Mouse (Mus musculus): ENCODE results near the gene Pde3a.
A peak's percentile ranks its signal among the peaks of the same experiment; 100 is the strongest.
"Not testable (repeated sequence)": the region's sequence is repeated elsewhere in the genome, so short reads cannot be mapped to it uniquely, and the experiment has no call there.

The Pde3a gene

DNA sequence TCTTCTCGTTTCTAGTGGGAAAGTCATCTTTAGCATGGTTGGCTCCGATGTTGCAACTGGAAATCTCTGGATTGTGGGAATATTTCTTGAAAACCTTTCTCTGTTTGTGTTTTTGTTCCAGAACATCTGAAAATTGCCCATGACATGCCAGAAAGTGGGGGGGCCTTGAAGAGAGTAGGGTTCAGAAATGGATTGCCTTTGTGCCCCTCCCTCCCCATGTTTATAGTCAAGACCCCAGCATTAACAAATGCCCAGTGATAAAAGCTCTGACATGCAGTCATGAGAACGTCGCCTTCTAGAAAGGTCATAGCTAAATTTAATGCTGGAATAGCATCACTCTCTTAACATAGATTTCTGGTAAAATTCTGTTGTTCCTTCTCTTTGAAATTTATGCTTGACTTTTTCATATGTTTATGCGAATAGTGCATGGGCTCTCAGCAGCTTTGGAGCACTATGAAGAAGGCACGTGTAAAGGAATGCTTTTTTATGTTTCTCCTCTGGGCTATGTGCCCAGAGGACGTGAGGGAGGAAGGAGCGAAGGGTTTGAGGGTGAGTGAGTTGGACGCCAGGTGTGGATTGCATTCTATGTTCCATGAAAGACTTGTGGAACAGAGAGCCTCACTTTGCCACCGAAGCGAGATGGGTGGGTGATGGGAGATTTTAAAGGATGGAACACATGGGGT lies 19.0 kb downstream of the Pde3a start:
- DNase-seq (ENCODE audit: low spot score) = no peak

DNA sequence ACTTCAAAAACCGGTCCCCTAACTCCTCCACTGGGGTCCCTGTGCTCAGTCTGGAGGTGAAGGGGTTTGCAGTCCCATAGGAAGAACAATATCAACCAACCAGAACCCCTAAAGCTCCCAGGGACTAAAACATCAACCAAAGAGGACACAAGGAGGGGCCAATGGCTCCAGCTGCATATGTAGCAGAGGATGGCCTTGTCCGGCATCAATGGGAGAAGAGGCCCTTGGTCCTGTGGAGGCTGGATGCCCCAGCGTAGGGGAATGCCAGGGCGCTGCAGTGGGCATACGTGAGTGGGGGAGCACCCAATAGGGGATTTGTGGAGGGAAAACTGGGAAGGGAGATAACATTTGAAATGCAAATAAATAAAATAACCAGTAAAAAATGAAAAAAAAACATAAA lies 19.8 kb downstream of the Pde3a start:
- DNase-seq (ENCODE audit: low spot score) = no peak

GRCm38 (mm10) chr6:141271133-141271532 lies 22.1 kb downstream of the Pde3a start:
- DNase-seq (ENCODE audit: low spot score) = no peak

DNA sequence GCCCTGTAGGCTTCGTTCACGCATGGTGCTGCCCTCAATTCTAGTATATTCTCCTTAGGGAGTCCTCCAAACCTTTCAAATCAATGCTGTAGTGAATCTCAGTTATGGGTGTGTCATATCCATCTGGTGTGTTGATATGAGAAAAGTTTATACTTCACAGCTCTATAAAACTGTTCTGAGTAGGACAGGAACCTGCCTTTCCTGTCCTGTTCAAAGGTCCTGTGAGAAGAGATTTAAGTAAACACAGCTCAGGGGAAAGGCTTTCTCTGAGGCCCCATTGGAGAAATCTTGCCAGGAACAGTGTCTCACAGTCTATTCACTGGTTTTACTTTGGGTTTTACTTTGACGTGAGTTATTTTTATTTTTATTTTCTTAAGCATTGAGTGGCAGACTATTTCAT lies 22.5 kb downstream of the Pde3a start:
- DNase-seq (ENCODE audit: low spot score) = peak; percentile 35

DNA sequence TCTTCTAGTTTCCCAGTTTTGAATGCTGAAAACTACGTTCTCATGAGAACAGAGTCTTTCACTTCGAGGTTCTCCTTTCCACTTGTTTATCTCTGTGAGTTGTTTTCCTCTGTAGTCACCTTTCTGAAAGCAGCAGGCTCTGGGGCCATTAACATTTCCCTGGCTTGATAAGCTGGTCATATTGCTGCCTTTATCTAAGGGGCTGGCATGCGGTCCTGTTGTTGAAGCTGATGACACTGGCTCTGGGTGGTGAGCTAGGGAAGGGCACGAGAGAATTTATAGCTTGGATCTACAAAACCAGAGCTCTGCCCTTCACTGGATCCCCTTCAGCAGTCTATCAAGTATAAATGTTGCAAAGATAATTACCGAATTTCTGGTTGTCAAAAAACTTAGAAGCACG lies 24.6 kb downstream of the Pde3a start:
- no peak for DNase-seq (ENCODE audit: low spot score)

DNA sequence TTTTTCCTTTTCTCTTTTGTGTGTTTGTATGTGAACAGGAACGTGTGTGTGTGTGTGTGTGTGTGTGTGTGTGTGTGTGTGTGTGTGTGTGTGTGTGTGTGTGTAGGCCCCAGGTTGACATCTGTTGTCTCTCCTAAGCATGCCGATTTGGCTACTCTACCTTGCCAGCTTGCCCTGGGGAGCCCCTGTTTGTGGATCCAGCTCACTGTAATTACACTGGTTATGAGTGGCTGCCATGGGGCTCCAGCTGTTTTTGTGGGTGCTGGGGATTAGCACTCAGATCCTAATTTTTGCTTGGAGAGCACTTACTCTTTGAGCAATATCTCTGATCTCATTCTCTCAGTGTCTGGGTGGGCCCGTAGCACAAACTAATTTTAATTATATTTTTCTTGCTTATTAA lies 32.6 kb downstream of the Pde3a start:
- no peak for DNase-seq (ENCODE audit: low spot score)

DNA sequence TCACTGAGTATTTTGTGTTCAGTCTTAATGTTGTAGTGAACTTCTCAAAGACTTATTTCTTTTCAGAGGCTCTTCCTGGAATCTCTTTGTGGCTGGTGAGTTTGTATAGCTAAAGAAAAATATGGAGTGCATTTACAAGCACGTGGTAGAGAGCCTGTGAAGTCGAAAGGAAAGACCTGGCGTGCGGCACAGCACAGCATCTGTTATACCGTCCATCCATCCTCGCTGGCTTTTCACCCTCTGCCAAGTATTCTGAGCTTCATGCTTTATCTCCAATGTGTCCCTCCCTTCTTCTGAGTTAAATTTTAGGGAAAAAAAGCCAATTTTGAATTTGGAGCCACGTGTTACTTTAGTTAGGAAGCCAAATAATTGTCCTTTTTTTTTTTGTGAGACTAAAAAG lies 33.7 kb downstream of the Pde3a start:
- DNase-seq (ENCODE audit: low spot score) = no peak

GRCm38 (mm10) chr6:141291195-141291594 lies 42.1 kb downstream of the Pde3a start:
- DNase-seq (ENCODE audit: low spot score) = no peak

GRCm38 (mm10) chr6:141292826-141293459 lies 43.9 kb downstream of the Pde3a start:
- no peak for DNase-seq (ENCODE audit: low spot score)

- DNase-seq (ENCODE audit: low spot score) = no peak
These were observed 44.4 kb downstream of the Pde3a start for GRCm38 (mm10) chr6:141293460-141293853.

- no peak for DNase-seq (ENCODE audit: low spot score)
These were observed 46.2 kb downstream of the Pde3a start for GRCm38 (mm10) chr6:141295264-141295663.

DNA sequence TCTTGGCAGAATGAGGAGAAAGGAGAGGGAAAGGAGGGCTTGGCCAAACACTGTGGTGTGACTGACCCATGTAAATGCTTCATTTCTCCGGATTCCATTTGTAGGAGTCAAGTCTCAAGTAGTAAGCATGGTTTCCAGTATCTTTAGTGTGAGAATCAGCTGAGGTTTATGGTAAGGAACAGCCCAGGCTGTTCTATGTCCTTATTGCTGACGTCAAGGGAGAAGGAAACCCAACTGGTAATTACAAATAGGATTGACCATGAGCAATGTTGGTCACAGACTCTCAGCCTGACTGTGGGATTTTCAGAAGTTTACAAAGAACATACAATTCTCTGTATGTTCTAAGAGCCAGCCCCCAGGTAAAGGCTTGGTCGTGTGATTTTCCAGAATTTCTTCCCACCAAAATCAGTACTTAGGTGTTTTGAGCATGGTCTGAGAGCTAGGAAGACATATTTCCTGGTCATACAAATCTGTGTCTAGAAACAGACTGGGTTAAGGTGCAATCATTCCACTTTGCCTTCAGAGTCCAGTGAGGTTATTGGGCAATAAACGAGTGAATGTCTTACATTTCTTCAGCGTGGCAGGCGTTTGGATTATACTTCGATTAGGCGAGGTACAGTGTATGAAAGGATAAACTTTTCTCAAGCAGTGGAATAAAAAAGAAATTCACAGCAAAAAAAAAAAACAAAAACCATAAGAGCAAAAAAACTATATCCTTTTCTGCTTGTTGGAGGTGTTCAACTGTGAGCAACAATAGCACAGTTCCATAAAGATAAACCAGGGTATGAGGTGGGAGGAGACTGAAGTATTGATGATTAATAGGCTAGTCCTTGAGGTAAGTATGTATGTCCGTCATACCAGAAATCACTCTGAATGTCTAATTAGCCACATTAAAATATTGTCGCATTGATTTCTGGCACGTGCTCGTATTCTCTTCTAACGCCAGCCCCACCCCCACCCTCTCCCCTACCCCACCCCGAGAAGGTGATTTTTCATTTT lies 53.0 kb downstream of the Pde3a start:
- no peak for DNase-seq (ENCODE audit: low spot score)

- DNase-seq (ENCODE audit: low spot score) = no peak
These were observed 53.8 kb downstream of the Pde3a start for GRCm38 (mm10) chr6:141302842-141303241.

DNA sequence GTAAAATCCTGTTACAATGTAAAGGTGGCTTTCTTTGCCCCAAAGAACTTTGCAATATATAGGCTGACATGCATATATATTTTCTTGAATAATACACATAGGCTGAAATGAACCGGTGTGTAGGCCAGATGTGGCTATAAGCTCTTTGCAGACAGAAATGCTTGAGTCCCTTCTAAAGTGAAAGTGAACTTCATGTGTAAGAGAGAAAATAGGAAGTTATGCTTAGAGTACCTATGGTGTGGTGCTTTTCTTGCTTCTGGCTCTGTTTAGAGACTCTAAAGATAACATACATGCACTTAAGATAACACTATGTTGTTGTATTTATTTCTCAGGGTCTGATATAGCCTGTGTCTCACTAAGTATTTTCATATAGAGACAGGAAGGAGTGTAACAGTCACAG lies 58.3 kb downstream of the Pde3a start:
- no peak for DNase-seq (ENCODE audit: low spot score)

GRCm38 (mm10) chr6:141308451-141308850 lies 59.4 kb downstream of the Pde3a start:
- DNase-seq (ENCODE audit: low spot score) = peak; percentile 35

DNA sequence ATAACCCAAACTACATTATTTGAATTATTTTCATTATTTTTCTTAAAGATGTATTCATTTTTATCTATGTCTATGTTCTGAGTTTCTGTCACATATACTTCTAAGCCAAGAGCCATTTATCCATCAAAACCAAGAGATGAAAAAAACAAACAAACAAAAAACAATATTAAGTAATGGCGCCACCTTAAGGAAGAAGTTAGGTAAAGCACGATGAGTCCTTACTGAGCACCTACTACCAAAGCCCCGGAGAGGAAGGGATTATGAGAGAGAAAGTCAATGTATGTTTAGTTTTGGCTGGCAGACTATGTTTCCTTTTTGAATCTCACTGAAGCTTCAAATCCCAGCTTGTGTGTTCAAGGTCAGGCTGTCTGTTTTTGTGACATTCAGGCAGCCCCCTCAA lies 60.8 kb downstream of the Pde3a start:
- DNase-seq (ENCODE audit: low spot score) = peak; percentile 15

DNA sequence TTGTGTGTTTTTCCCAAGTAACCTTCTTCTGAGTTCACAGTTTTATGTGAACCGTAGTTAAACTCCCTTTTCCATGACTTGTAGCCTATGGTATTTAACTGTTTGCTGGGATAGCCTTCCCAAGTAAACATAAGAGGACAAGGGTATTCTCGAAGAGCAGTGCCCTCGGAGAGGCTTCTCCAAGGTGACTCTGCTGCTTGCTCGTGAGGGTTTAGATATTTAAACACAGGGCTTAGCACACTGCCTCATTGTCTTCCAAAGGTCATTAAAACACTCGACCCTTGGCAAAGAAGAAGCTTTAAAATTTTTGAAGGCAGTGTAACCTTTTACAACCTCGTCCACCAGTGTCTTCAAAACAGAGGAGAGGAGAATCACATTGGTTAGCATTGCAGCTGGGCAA lies 61.3 kb downstream of the Pde3a start:
- DNase-seq (ENCODE audit: low spot score) = no peak

DNA sequence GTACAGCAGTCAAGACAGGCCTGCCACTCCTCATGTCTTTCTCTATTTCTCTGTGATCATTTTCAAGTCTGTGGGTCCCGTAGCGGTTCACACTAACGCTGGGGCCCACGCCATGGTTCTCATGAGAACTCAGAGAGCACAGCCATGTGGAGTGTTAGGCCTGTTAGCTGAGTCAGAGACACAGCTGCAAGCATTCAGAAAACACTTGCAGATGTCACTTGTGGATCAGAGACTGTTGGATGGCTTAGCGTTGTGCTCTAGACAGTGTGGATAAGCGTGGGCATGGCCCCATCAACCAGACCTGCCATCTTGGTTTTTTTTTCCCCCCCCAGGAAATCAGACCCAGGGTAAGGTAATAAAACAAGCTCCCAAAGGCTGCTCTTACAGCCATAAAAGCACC lies 62.5 kb downstream of the Pde3a start:
- peak; percentile 39 for DNase-seq (ENCODE audit: low spot score)

DNA sequence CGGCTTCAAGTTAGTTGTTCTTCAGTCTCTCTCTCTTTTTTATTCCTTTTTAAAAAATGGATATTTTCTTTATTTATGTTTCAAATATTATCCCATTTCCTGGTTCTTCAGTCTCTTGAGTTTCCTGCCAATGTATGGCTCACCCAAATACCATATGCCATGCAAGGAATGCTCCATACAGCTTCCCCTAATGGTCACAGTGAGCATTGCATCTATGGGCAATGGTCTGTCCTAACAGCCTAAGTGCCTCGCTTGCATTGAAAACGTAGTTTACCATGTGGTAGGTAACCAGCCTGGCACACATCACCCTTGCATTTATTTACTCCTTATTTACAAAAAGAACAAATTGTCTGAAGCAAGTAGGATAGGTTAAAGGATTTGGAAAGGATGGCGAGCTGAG lies 64.0 kb downstream of the Pde3a start:
- DNase-seq (ENCODE audit: low spot score) = no peak

DNA sequence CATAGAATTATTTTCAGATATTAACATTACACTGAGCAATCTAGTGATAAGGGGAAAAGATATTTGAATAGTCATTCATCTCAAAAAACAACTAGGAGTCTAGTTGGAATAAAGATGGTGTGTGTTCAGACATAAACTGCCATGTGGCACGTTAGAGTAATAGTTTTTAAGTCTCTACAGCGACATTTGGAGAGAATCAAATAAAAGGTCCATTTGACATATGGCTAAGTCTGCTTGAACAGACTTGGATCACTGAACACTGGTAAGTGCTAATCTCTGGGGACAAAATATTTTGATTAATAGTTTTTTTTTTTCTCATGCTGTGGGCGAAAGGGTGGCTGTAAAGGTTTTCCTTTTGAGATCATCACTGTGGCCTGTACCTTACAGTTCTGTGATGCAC lies 69.4 kb downstream of the Pde3a start:
- DNase-seq (ENCODE audit: low spot score) = no peak

DNA sequence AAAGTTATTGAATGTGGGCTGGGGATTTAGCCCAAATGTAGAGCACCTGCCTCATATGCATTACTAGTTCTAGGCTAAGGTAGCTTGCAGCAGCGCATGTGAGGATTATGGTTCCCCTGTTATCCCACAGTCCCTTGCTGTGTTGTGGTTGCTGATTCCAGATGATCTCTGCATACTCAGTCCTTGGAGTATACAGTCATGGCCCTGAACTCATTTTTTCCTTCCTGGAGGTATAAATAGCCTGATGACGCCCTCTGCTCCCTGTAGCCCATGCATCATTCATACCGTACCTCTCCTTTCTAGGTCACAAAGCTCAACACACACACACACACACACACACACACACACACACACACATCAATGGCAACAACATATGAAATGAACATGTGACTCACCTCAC lies 72.2 kb downstream of the Pde3a start:
- no peak for DNase-seq (ENCODE audit: low spot score)

DNA sequence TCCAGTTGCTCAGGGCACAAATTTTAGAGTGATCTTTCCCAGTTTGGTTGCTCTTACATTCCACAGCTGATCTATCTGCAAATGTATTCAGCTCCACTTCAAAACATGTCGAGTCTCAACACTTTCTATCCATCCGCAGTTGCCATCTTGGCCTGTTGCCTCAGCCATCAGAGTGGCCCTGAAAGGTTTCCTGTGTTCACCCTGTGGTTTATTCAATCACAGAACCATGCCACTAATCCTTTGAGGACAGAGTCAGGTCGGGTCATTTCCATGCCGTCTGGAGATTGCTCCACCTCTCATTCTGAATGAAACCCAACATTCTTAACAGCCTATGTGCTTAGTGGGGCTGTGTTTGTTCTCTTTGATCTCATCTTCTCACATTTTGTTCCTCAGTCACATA lies 73.9 kb downstream of the Pde3a start:
- DNase-seq (ENCODE audit: low spot score) = no peak

GRCm38 (mm10) chr6:141327134-141327533 lies 78.1 kb downstream of the Pde3a start:
- not testable (repeated sequence) for DNase-seq (ENCODE audit: low spot score)
